Mouse (Mus musculus): ENCODE data around the gene Map3k13. TPM values are rescaled to one million over a fixed set of nuclear protein-coding genes. Genes with fewer than 3 reads are reported as not detected.
A peak's percentile ranks its signal among the peaks of the same experiment; 100 is the strongest.

Map3k13 gene
- polyA plus RNA-seq, 1 experiment from 2014 or later: 0.59 TPM

- Histone ChIP-seq H3K36me3 (ENCODE audit: control insufficient read depth, insufficient read depth, low read length) (no peaks in the 10 kb centered on the region), H3K4me2 (no peak overlapping the region), H3K9me3 (ENCODE audit: control insufficient read depth, low read length) (no peaks in the 10 kb centered on the region), H3K9ac (ENCODE audit: low read depth, low read length) (no peak overlapping the region), H3K4me3 (ENCODE audit: low read depth, low read length) (no peak overlapping the region), H3K4me1 (replicated peaks; ENCODE audit: control insufficient read depth, insufficient read depth, low read length) (no peaks in the 10 kb centered on the region), H3K27me3 (replicated peaks; ENCODE audit: control insufficient read depth, insufficient read depth, low read length) (no peaks in the 10 kb centered on the region), H3K27ac (ENCODE audit: low read depth, low read length) (no peak overlapping the region)
- ATAC-seq (replicated peaks; ENCODE audit: low FRiP score) (no peak), DNase-seq (ENCODE audit: low spot score) (no peak)
- 67% methylated on average over 1 of the region's 1 CpGs for WGBS
Observed at GRCm38 (mm10) chr16:21833469-21833868, 39.3 kb downstream of the Map3k13 start.

- WGBS: 77% methylated on average over 10 of the region's 10 CpGs
Observed at GRCm38 (mm10) chr16:21833970-21834369, 39.8 kb downstream of the Map3k13 start.

GRCm38 (mm10) chr16:21834866-21835583, 40.9 kb downstream of the Map3k13 start:
- Histone ChIP-seq H3K9me3 (ENCODE audit: control insufficient read depth, low read length) (no peaks in the 10 kb centered on the region), H3K9ac (ENCODE audit: low read depth, low read length) (no peak overlapping the region), H3K27ac (ENCODE audit: low read depth, low read length) (no peak overlapping the region), H3K36me3 (ENCODE audit: control insufficient read depth, insufficient read depth, low read length) (no peaks in the 10 kb centered on the region), H3K4me2 (no peak overlapping the region), H3K4me1 (replicated peaks; ENCODE audit: control insufficient read depth, insufficient read depth, low read length) (no peaks in the 10 kb centered on the region), H3K4me3 (ENCODE audit: low read depth, low read length) (no peak overlapping the region), H3K27me3 (replicated peaks; ENCODE audit: control insufficient read depth, insufficient read depth, low read length) (no peaks in the 10 kb centered on the region)
- ATAC-seq (replicated peaks; ENCODE audit: low FRiP score) (no peak), DNase-seq (ENCODE audit: low spot score) (no peak)
- 76% methylated on average over 8 of the region's 8 CpGs for WGBS

More at GRCm38 (mm10) chr16:21833970-21834369, 39.8 kb downstream of the Map3k13 start:
- Histone ChIP-seq H3K4me3 (ENCODE audit: low read depth, low read length) (no peak overlapping the region), H3K36me3 (ENCODE audit: control insufficient read depth, insufficient read depth, low read length) (no peaks in the 10 kb centered on the region), H3K9me3 (ENCODE audit: control insufficient read depth, low read length) (no peaks in the 10 kb centered on the region), H3K4me1 (replicated peaks; ENCODE audit: control insufficient read depth, insufficient read depth, low read length) (no peaks in the 10 kb centered on the region), H3K27me3 (replicated peaks; ENCODE audit: control insufficient read depth, insufficient read depth, low read length) (no peaks in the 10 kb centered on the region), H3K27ac (ENCODE audit: low read depth, low read length) (no peak overlapping the region), H3K4me2 (no peak overlapping the region), H3K9ac (ENCODE audit: low read depth, low read length) (no peak overlapping the region)
- DNase-seq (ENCODE audit: low spot score) (no peak), ATAC-seq (replicated peaks; ENCODE audit: low FRiP score) (no peak)

- H3K36me3 ChIP-seq (ENCODE audit: control insufficient read depth, insufficient read depth, low read length): no peaks in the 10 kb centered on the region
- no peaks in the 10 kb centered on the region for H3K4me1 ChIP-seq (replicated peaks; ENCODE audit: control insufficient read depth, insufficient read depth, low read length)
- H3K9ac ChIP-seq (ENCODE audit: low read depth, low read length): no peak overlapping the region
- ATAC-seq (replicated peaks; ENCODE audit: low FRiP score): no peak
- H3K27ac ChIP-seq (ENCODE audit: low read depth, low read length): no peak overlapping the region
- no peaks in the 10 kb centered on the region for H3K27me3 ChIP-seq (replicated peaks; ENCODE audit: control insufficient read depth, insufficient read depth, low read length)
- H3K4me3 ChIP-seq (ENCODE audit: low read depth, low read length): no peak overlapping the region
- DNase-seq (ENCODE audit: low spot score): no peak
- no peak overlapping the region for H3K4me2 ChIP-seq
- 61% methylated on average over 7 of the region's 7 CpGs for WGBS
- no peaks in the 10 kb centered on the region for H3K9me3 ChIP-seq (ENCODE audit: control insufficient read depth, low read length)
Observed at GRCm38 (mm10) chr16:21835584-21835931, 41.4 kb downstream of the Map3k13 start.

- Histone ChIP-seq H3K36me3 (ENCODE audit: control insufficient read depth, insufficient read depth, low read length) (no peaks in the 10 kb centered on the region), H3K27ac (ENCODE audit: low read depth, low read length) (no peak overlapping the region), H3K27me3 (replicated peaks; ENCODE audit: control insufficient read depth, insufficient read depth, low read length) (no peaks in the 10 kb centered on the region), H3K4me1 (replicated peaks; ENCODE audit: control insufficient read depth, insufficient read depth, low read length) (no peaks in the 10 kb centered on the region), H3K9me3 (ENCODE audit: control insufficient read depth, low read length) (no peaks in the 10 kb centered on the region), H3K4me3 (ENCODE audit: low read depth, low read length) (no peak overlapping the region), H3K9ac (ENCODE audit: low read depth, low read length) (no peak overlapping the region), H3K4me2 (no peak overlapping the region)
- ATAC-seq (replicated peaks; ENCODE audit: low FRiP score): no peak
- 61% methylated on average over 7 of the region's 7 CpGs for WGBS
- DNase-seq (ENCODE audit: low spot score): no peak
Observed at GRCm38 (mm10) chr16:21836311-21837072, 42.3 kb downstream of the Map3k13 start.

GRCm38 (mm10) chr16:21837694-21838093, 43.5 kb downstream of the Map3k13 start:
- no peak overlapping the region for H3K4me2 ChIP-seq
- ATAC-seq (replicated peaks; ENCODE audit: low FRiP score): no peak
- WGBS: 83% methylated on average over 6 of the region's 6 CpGs
- no peaks in the 10 kb centered on the region for H3K4me1 ChIP-seq (replicated peaks; ENCODE audit: control insufficient read depth, insufficient read depth, low read length)
- no peaks in the 10 kb centered on the region for H3K9me3 ChIP-seq (ENCODE audit: control insufficient read depth, low read length)
- no peaks in the 10 kb centered on the region for H3K27me3 ChIP-seq (replicated peaks; ENCODE audit: control insufficient read depth, insufficient read depth, low read length)
- H3K9ac ChIP-seq (ENCODE audit: low read depth, low read length): no peak overlapping the region
- H3K36me3 ChIP-seq (ENCODE audit: control insufficient read depth, insufficient read depth, low read length): no peaks in the 10 kb centered on the region
- H3K27ac ChIP-seq (ENCODE audit: low read depth, low read length): no peak overlapping the region
- no peak overlapping the region for H3K4me3 ChIP-seq (ENCODE audit: low read depth, low read length)
- no peak for DNase-seq (ENCODE audit: low spot score)

- ATAC-seq (replicated peaks; ENCODE audit: low FRiP score) (peak; percentile 95), DNase-seq (ENCODE audit: low spot score) (peak; percentile 64)
- Histone ChIP-seq H3K9me3 (ENCODE audit: control insufficient read depth, low read length) (no peaks in the 10 kb centered on the region), H3K4me2 (peak overlapping the region; percentile 79), H3K4me3 (ENCODE audit: low read depth, low read length) (peak overlapping the region; percentile 50), H3K27ac (ENCODE audit: low read depth, low read length) (no peak overlapping the region), H3K27me3 (replicated peaks; ENCODE audit: control insufficient read depth, insufficient read depth, low read length) (no peaks in the 10 kb centered on the region), H3K36me3 (ENCODE audit: control insufficient read depth, insufficient read depth, low read length) (no peaks in the 10 kb centered on the region), H3K4me1 (replicated peaks; ENCODE audit: control insufficient read depth, insufficient read depth, low read length) (no peaks in the 10 kb centered on the region), H3K9ac (ENCODE audit: low read depth, low read length) (peak overlapping the region; percentile 43)
- 6% methylated on average over 16 of the region's 16 CpGs for WGBS
Observed at GRCm38 (mm10) chr16:21845800-21846671, 51.9 kb downstream of the Map3k13 start.

GRCm38 (mm10) chr16:21848444-21848843, 54.3 kb downstream of the Map3k13 start:
- H3K4me3 ChIP-seq (ENCODE audit: low read depth, low read length): no peak overlapping the region
- 84% methylated on average over 3 of the region's 3 CpGs for WGBS
- no peak overlapping the region for H3K4me2 ChIP-seq
- no peaks in the 10 kb centered on the region for H3K9me3 ChIP-seq (ENCODE audit: control insufficient read depth, low read length)
- DNase-seq (ENCODE audit: low spot score) (no peak), ATAC-seq (replicated peaks; ENCODE audit: low FRiP score) (no peak)
- H3K27ac ChIP-seq (ENCODE audit: low read depth, low read length): no peak overlapping the region
- H3K36me3 ChIP-seq (ENCODE audit: control insufficient read depth, insufficient read depth, low read length): no peaks in the 10 kb centered on the region
- no peak overlapping the region for H3K9ac ChIP-seq (ENCODE audit: low read depth, low read length)
- no peaks in the 10 kb centered on the region for H3K27me3 ChIP-seq (replicated peaks; ENCODE audit: control insufficient read depth, insufficient read depth, low read length)
- H3K4me1 ChIP-seq (replicated peaks; ENCODE audit: control insufficient read depth, insufficient read depth, low read length): no peaks in the 10 kb centered on the region

Data from liver, embryonic 11.5 days (tissue).